Mouse (Mus musculus): ENCODE data around the gene Strbp. TPM values are rescaled to one million over a fixed set of nuclear protein-coding genes. Genes with fewer than 3 reads are reported as not detected.

Gene Strbp
- polyA plus RNA-seq (2014; fragmentation: Illumina TruSeq; extraction: RNeasy Lipid Tissue Mini Kit (QIAGEN cat#74804); ENCODE audit: low read depth, low replicate concordance) = 420 TPM

DNA sequence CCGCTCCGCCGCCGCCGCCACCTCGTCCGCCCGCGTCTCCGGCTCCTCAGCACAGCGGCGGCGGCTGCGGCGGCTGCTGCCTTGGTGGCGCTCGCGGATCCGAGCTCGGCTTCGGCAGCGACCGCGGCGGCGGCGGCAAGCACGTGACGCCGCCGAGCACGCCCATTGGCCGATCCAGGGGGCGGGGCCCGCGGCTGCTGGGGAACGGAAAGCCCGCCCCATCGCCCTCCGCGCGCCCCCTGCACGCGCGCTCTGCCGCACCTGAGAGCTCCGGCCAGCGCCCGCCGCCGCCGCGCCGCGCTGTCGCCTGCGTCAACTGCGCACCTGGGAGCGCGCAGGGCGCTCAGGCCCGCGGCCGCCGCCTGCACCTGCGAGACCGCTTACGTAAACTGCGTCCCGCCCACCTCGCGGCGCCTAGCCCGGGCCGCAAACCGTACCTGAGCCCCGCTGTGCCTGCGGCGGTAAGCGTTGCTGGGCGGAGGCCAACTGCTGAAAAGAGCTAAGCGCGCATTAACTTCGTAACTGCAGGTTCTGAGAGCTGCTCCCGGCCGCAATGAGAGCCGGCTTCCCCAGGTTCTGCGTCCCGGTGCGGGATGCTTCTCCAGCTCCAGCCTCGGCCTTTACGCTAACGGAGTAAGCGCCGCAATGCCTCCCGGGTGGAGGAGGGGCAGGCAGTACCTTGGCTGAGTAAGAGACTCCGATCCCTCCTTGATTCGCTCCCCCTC lies at the start of gene Strbp:
TSS of gene Strbp (minus strand) at position 630 of the 725 bp plus-strand sequence.

DNA sequence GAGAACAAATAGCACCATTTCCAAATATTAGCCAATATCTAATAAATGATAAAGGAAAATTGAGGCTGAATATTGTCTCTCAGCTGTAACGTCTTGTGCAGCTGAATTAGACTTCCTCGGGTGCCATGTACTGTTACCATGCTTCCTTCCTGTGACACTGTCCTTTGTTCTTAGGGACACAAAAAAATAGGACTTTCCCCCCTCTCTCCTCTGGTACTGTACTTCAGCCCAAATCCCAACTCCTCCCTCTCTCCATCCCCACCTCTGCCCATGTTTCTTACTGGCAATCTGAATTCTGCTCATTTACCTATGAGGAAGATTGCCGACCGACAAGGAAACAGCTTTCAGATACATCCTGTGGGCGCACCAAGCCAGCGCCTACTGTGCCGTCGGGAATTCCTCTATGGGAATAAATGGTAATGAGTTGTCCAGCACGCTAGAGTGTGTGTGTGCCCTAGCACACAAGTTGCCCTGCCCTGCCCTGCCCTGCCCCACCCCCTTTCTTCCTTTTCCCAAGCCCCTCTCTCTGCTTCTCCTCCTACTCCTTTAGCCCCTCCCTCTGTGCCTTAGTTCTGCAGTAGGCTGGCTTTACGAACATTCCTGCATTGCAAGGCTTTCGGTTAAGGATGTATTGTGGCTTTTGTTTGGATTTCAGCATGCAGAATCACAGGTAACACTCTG lies 187.5 kb downstream of the Strbp start, which contains the start of gene Gpr21:
TSS of gene Gpr21 (plus strand) at position 303 of the 681 bp plus-strand sequence.

DNA sequence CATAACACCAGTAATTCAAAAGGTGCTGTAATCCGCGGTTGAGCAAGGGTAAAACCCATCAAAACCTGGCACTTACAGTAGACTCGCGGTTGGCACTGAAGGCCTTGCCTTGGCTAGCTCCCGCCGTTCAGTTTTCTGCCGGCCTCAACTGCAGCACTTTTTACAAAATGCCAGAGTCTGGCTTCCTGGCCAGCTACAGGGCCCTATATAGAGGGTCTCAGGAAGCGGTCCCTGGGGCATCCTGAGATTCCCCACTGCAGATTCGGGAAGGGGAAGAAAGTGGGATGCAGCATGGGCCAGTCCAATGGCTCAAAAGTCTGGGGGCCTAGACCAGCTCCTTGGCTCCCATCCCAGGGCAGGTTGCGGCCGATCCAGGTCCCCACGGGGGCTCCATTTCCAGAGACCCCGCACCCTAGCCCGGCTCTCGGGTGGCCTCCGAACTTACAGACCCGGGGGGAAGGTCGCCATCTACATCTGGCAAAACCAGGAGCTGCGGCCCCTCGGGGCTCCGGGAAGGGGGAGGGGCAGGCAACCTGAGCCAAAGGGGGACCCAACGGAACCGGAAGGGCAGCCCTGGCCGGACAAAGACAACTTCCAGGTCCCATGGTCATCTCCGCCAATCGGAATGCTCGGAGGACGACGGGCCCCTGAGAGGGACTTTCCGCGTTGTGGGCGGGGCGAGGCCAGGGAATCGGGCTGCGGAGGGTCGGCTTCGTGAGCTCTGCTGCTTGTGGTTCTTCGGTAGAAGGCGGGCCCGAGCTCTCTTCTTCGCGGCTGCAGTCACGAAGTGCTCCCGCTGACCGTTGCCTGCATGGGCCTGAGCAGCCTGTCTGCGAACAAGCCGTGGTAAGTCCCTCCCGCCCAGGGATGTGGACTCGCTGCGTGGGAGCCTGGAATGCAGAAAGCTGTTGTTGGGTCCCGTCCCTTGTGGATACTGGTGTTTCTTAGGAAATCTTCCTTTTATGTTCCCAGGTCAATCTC lies 260.8 kb downstream of the Strbp start, which contains the start of the genes Zbtb26, Zbtb6 and Rabgap1:
TSS of gene Zbtb26 (minus strand) at position 525 of the 981 bp plus-strand sequence.
TSS of gene Zbtb6 (minus strand) at position 561 of the 981 bp plus-strand sequence.
TSS of gene Rabgap1 (plus strand) at position 669 of the 981 bp plus-strand sequence.

Other genes starting within 250 kb of the Strbp start
- gene Gpr21, start 187.5 kb downstream of the Strbp start, polyA plus RNA-seq (2014; fragmentation: Illumina TruSeq; extraction: RNeasy Lipid Tissue Mini Kit (QIAGEN cat#74804); ENCODE audit: low read depth, low replicate concordance) = 0.15 TPM
- gene Crb2, start 72.4 kb upstream of the Strbp start, polyA plus RNA-seq (2014; fragmentation: Illumina TruSeq; extraction: RNeasy Lipid Tissue Mini Kit (QIAGEN cat#74804); ENCODE audit: low read depth, low replicate concordance) = not detected